Mouse (Mus musculus) heart, adult 2 months (tissue): ENCODE measurements around the gene Gm17455. TPM values are rescaled to one million over a fixed set of nuclear protein-coding genes. Genes with fewer than 3 reads are reported as not detected.

Source experiments
- DNase-seq, 2 experiments: peaks; one replicate each; pipeline ENCODE4 v3.0.0; 2021
- H3K27ac ChIP-seq: fragments of 200-600 bp; 2 replicates; pipeline ENCODE4 v1.8.1; 2022
- H3K27me3 ChIP-seq: fragments of 200-500 bp; 2 replicates; pipeline ENCODE4 v1.6.1; 2012; ENCODE audit warnings: mild to moderate bottlenecking, low read length, inconsistent platforms, mixed read lengths; ENCODE audit not compliant: control insufficient read depth, insufficient read depth
- H3K36me3 ChIP-seq: fragments of 200-500 bp; 2 replicates; pipeline ENCODE4 v1.6.1; 2012; ENCODE audit warnings: low read length, inconsistent platforms; ENCODE audit not compliant: control insufficient read depth, insufficient read depth
- H3K4me1 ChIP-seq: fragments of 200-500 bp; 2 replicates; pipeline ENCODE4 v1.6.1; 2011; ENCODE audit warnings: low read length; ENCODE audit not compliant: control insufficient read depth, insufficient read depth
- H3K4me3 ChIP-seq: fragments of 200-600 bp; 2 replicates; pipeline ENCODE4 v1.8.1; 2022
- H3K79me2 ChIP-seq: fragments of 200-500 bp; replicated peaks from 2 replicates; pipeline ENCODE4 v1.6.1; 2012; ENCODE audit warnings: mild to moderate bottlenecking, inconsistent platforms, low read length, moderate library complexity, mixed read lengths; ENCODE audit not compliant: control insufficient read depth, insufficient read depth
- H3K9ac ChIP-seq: fragments of 200-500 bp; 2 replicates; pipeline ENCODE4 v1.6.1; 2012; ENCODE audit warnings: low read depth, mild to moderate bottlenecking, control low read depth, inconsistent platforms, low read length, mixed read lengths
- CTCF ChIP-seq: fragments of 200-600 bp; IDR thresholded peaks from 2 replicates; pipeline ENCODE4 v1.8.1; 2022; ENCODE audit warnings: antibody characterized with exemption, mild to moderate bottlenecking, moderate library complexity
- EP300 ChIP-seq: fragments of 200-500 bp; IDR thresholded peaks from 2 replicates; pipeline ENCODE4 v1.6.1; 2011; ENCODE audit warnings: low read depth, low read length, control low read depth; ENCODE audit not compliant: insufficient read depth
- POLR2A ChIP-seq: fragments of 200-500 bp; IDR thresholded peaks from 2 replicates; pipeline ENCODE4 v1.6.1; 2011; ENCODE audit warnings: mild to moderate bottlenecking, low read depth, low read length, control low read depth; ENCODE audit not compliant: insufficient read depth
- WGBS: fragments of 180-500 bp; shearing (Covaris S2); methylation state at CpG from one replicate; pipeline ENCODE4 v1.1.7; 2018; 5-methylcytosine and 5-hydroxymethylcytosine counted together
- intact Hi-C: fragments of 180-260 bp; cut with DNase I; formaldehyde crosslinking; loops from one replicate; pipeline ENCODE4 v1.15.1; 2025
- polyA plus RNA-seq: library from polyadenylated mRNA; depleted of rRNA; stranded (reverse); fragments of >200 nt; gene quantifications from 2 replicates; pipeline ENCODE4 v1.2.3, GENCODE M21; 2012
- total RNA-seq, 2 experiments: library from RNA; stranded (reverse); gene quantifications; 2 replicates each; pipeline ENCODE4 v1.2.3; 2021

Gm17455 gene
- total and polyA plus RNA-seq, 3 experiments = 1.9 TPM; not detected in 2

DNA sequence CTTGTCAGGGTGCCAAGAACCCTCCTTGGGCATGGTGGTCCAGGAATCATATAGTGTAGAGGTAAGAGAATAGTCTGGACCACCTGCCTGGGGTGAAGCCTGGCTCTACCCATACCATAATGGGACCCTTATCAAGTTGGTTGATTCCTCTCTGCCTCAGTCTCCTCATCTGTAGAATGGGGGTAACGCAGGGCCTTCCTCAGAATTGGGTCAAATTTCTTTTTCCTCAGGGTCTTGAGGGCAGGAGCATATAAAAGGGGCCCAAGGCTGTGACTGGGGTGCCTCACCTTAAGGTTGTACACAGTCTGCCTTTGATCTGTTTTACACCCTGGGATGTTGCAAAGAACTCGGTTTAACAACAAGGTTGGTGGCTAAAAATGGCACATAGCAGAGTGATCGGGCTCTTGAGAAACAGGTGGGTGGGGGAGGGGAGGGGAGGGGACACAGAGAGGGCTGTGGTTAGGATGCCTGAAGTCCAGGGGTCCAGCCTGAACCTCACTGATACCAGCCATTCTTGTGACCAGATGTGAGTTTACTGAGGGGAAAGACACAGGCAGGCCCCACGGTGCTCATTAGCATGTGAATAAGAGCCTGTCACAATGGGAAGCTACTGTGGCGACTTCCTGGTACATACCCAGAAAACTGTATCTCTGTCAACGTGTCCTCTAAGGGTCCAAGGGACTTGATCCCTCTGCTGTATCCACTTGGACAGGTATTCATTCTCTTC is 9.2 kb upstream of the Gm17455 start:
- Histone ChIP-seq H3K4me3 (no peak overlapping the region), H3K36me3 (no peaks in the 10 kb centered on the region), H3K79me2 (no peaks in the 10 kb centered on the region), H3K27me3 (no peaks in the 10 kb centered on the region), H3K27ac (no peak overlapping the region; the same call in 1 of the 2 replicates), H3K4me1 (peaks cover 8% of the 10 kb centered on the region), H3K9ac (no peak overlapping the region)
- DNase-seq = no peak
- TF ChIP-seq EP300 (no peak), POLR2A (no peak), CTCF (no peak)
- intact Hi-C loops = no loop called here
- 59% methylated on average over 6 of the region's 6 CpGs for WGBS

DNA sequence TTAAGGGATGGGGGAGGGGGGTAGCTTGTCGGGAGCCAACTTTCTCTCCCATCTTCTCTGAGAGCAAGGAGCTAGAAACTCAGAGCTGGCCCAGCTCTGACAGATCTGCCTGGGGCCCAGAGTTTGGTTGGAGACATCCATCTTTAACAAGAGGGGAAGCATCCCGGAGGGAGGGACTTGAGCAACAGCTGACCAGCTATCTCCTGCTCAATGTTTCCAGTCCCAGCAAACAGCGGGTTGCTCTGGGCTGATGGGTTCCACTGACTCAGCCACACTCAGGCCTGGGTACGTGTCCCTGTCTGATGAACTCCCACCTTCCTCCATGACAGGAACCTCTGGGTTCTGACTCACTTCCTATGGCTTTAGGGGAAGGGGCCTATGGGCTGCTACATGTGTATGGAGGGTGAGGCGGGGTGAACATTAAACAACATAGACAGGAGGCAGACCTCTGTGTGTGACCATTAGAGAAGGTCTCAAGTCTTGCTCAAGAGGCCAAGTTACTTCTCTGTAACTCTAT is 8.6 kb upstream of the Gm17455 start:
- intact Hi-C loops = no loop called here
- 68% methylated on average over 5 of the region's 5 CpGs for WGBS
- H3K27me3 ChIP-seq = no peaks in the 10 kb centered on the region
- H3K9ac ChIP-seq = no peak overlapping the region
- H3K79me2 ChIP-seq = no peaks in the 10 kb centered on the region
- H3K36me3 ChIP-seq = no peaks in the 10 kb centered on the region
- DNase-seq = no peak
- no peak overlapping the region for H3K4me3 ChIP-seq
- peaks cover 8% of the 10 kb centered on the region for H3K4me1 ChIP-seq
- no peak overlapping the region for H3K27ac ChIP-seq
- TF ChIP-seq EP300 (no peak), CTCF (no peak), POLR2A (no peak)

DNA sequence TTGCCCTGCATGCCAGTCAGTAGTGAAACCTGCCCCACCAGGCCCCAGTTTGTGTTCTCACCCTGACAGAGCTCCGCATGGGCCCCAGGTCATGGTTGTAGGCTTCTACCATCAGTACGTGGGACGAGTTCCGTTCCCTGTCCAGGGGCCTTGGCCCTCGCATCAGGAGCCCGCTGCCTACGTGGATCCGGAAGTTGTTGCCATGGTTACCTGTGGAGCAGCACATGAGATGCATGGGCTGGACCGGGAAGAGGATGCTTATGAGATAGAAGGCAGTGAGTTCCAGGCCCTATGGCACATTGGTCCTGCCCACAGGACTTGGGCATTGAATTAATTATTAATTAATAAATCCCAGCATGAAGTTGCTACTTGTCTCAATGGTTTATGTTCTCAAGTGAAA is 7.9 kb upstream of the Gm17455 start:
- 95% methylated on average over 9 of the region's 9 CpGs for WGBS
- Histone ChIP-seq H3K4me1 (peaks cover 8% of the 10 kb centered on the region), H3K36me3 (no peaks in the 10 kb centered on the region), H3K27me3 (no peaks in the 10 kb centered on the region), H3K9ac (no peak overlapping the region), H3K4me3 (no peak overlapping the region), H3K79me2 (no peaks in the 10 kb centered on the region), H3K27ac (no peak overlapping the region)
- TF ChIP-seq CTCF = no peak
- no peak for TF ChIP-seq POLR2A
- TF ChIP-seq EP300 = no peak
- intact Hi-C loops = no loop called here
- no peak for DNase-seq

DNA sequence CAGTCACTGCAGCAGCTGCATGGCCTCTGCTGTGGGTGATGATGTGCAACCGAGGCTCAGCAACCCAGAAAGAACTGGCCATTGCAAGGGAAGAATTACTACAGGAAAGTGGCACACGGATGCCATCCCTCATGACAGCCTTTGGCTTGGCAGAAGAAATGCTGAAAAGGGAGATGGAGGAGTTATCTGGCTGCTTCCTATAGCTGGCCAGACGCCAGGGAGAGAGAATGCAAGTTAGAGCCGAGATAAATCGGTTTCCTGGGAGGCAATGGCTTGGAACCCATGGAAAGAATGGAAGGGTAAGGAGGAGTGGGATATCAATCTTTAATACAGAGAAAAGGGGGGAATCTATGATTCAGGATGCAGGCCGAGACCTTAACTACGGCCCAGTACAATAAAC is 4.6 kb upstream of the Gm17455 start:
- H3K79me2 ChIP-seq = no peaks in the 10 kb centered on the region
- WGBS = 55% methylated on average over 7 of the region's 7 CpGs

DNA sequence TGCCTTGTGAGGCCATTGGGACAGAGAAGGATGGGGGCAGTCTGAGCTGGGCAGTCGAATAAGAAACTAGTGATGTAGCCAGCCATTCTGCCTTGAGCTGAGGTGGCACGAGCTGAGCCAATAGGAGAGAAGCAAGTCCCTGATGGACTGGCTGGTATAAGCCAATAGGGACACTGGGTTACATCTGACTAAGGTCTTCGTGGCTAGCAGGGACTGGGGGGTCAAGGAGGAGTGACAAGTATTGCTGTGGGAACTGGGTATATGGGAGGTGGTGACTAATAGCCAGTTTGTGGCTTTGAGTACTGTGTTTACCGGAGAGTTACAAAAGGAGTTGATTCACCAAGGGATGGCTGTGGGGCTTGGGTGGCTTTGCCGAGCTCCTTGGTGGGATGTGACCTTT is 3.9 kb upstream of the Gm17455 start:
- Histone ChIP-seq H3K27ac (no peak overlapping the region), H3K4me1 (no peaks in the 10 kb centered on the region; the same call in none of the 2 replicates), H3K27me3 (no peaks in the 10 kb centered on the region), H3K36me3 (no peaks in the 10 kb centered on the region), H3K4me3 (no peak overlapping the region), H3K79me2 (no peaks in the 10 kb centered on the region), H3K9ac (no peak overlapping the region)
- intact Hi-C loops = no loop called here
- no peak for TF ChIP-seq CTCF
- no peak for TF ChIP-seq POLR2A
- TF ChIP-seq EP300 = no peak
- DNase-seq = no peak
- 80% methylated on average over 5 of the region's 5 CpGs for WGBS

More for the DNA sequence above, 4.6 kb upstream of the Gm17455 start:
- no peak overlapping the region for H3K4me3 ChIP-seq
- TF ChIP-seq EP300 = no peak
- TF ChIP-seq POLR2A = no peak
- intact Hi-C loops = no loop called here
- H3K9ac ChIP-seq = no peak overlapping the region
- no peak for DNase-seq
- no peaks in the 10 kb centered on the region for H3K27me3 ChIP-seq
- H3K36me3 ChIP-seq = no peaks in the 10 kb centered on the region
- H3K27ac ChIP-seq = no peak overlapping the region
- no peaks in the 10 kb centered on the region; the same call in none of the 2 replicates for H3K4me1 ChIP-seq
